Mouse (Mus musculus) CD4-positive naive resting alpha-beta T cell, adult 76 days (primary cell): ENCODE data around the gene Rbm17. TPM values are rescaled to one million over a fixed set of nuclear protein-coding genes. Genes with fewer than 3 reads are reported as not detected.

Experiments used
- total RNA-seq: library from RNA; stranded (reverse); gene quantifications from one replicate; pipeline ENCODE4 v1.2.4, GENCODE M21; 2023

The Rbm17 gene
- 167 TPM for total RNA-seq

DNA sequence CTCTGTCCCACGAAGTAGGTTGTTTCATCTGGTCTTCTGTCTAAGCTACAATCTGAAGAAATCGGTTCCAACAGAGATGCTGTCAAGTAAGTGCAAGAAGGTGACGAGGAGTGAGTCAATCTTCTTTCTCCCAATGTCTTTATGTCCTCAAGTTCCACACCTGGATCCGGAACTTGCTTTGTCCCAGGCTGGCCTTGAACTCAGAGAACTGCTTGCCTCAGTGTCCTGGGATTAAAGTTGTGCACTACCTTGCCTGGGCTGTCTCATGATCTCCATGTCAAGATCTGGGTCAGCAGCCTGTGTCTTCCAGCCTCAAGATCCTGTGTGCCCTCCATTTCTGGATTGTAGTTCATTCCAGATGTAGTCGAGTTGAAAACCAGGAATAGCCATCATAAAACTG, at the start of gene Rbm17:
TSS of gene Rbm17 (minus strand) at position 101 of the 400 bp plus-strand sequence.

DNA sequence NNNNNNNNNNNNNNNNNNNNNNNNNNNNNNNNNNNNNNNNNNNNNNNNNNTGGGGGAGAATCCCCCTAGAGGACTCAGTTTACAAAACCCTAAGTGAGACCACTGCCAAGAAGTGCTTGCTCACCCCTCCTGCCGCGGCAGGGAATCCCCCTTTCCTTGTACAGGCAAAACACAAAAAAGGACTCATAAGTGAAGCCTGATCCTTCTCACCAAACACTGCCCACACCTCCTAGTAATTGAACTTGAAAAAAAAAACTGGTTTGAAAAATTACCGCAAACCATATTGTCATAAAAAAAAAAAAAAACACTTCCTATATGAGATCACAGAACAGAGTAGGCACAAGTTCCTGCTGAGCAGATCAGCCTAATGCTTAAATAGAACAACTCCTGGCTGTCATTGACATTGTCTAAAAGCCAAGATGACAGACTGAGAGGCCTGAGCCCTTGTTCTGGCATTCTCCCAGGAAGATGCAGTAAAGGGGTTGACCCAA, 38.5 kb upstream of the Rbm17 start, which contains the start of gene Il2ra:
TSS of gene Il2ra (plus strand) at position 357 of the 491 bp plus-strand sequence.

GRCm38 (mm10) chr2:11625890-11626289, 21.9 kb upstream of the Rbm17 start, which contains the start of gene Gm17490:
Gm17490 (minus strand) TSS chr2:11626264.

GRCm38 (mm10) chr2:11553471-11554400, 50.2 kb downstream of the Rbm17 start, which contains the start of gene Pfkfb3:
Pfkfb3 (minus strand) TSS chr2:11554077.

Other genes with a start within 250 kb of the Rbm17 start
- 39.5 TPM for gene Pfkfb3, start 50.1 kb downstream of the Rbm17 start, total RNA-seq
- gene Gm17490, start 22.1 kb upstream of the Rbm17 start, total RNA-seq = not detected
- gene Il2ra, start 38.7 kb upstream of the Rbm17 start, total RNA-seq = 7.0 TPM
- gene Il15ra, start 101.1 kb upstream of the Rbm17 start, total RNA-seq = 7.0 TPM
- 37.0 TPM for gene Fbh1, start 173.4 kb upstream of the Rbm17 start, total RNA-seq
- 70.5 TPM for gene Ankrd16, start 173.7 kb upstream of the Rbm17 start, total RNA-seq